Mouse (Mus musculus): ENCODE measurements at regions not wholly inside any gene's neighbourhood (a gene's known extent, or its start where the extent isn't known, plus 50 kb on each side); places are given as distances from the start of the nearest gene placed in this dataset.

DNA sequence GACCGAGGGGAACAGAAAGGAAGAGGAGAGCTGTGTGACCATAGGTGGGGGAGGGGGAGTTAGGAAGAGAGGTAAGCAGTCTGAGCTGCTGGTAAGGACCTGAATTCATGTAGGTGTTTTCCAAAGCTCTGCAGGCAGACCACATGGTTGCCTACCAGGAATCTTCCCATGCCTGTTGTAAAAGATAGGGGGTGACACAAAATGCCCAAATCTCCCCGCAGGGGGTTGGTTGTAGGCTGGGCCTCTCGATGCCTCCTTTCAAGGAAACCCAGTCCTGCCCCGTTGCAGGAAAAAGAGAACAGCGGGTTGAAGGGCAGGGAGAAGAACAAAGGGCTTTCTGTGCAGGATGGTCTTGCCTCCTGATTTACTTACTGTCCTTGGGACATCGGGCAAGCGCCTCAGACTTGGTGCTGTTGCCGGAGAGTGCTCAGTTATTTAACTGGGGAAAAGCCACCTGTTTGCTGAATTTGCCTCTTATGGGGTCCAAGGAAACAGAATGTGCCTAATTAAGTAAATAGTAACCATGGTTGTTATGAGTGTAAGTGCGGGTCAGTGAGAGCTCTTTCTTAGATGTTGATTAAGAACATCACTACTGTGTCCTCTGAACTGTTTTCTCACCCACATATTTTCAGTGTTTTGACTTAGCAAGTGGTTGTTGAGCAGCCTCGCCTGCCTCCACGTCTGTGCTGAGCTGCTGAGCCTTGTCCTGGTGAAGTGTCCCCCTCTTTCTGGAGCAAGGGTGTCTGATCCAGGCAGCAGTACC lies 83.1 kb upstream of the Klf9 start:
- no peak for TF ChIP-seq CTCF (IDR thresholded peaks at IDR 0.05; ENCODE audit: insufficient read depth, low read length)
- no peak; the same call in 1 of the 2 replicates for TF ChIP-seq POLR2A (IDR thresholded peaks at IDR 0.05; ENCODE audit: borderline replicate concordance, extremely low read depth, low read depth, low read length)
